18 mouse cellular contexts compared by ENCODE assay signal in the genomic region with DNA sequence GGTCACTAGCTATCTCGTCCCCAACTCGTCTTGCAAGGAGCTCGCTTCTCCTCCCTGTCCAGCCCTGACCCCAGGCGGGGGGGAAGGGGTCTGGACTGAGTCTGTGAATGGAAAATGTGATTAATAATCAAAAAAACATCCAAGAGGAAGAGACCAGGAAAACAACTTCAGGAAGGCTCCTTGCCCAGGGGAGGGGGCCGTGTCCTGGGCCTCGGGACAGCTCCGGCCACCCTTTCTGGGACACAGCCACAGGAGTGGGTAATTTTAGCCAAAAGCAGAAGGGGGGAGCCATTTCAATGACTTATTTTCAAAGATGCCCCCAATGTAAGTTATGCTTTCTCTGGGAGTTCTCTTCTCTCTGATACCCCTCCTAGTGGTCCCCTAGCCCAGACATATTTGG. TPM values are rescaled to one million over a fixed set of nuclear protein-coding genes. Genes with fewer than 3 reads are reported as not detected.
"Had no signal": no experiment of that assay in that cellular context is flagged by ENCODE, and none has a peak within 500 bp of the region (broad histone marks: within the 10 kb centered on the region; RNA-seq: fewer than 3 reads in every experiment).

Gene Gm13305 (minus strand): TSS at position 101 of the 400 bp plus-strand sequence.

RNA-seq across cellular contexts. Expression of gene Gm13305, which starts in this region (rescaled TPM):
- polyA plus RNA-seq: heart, embryonic 10.5 days; heart, embryonic 11.5 days; heart, embryonic 12.5 days; heart, embryonic 14.5 days; hindbrain, embryonic 10.5 days; hindbrain, embryonic 11.5 days; hindbrain, embryonic 12.5 days; hindbrain, embryonic 13.5 days; hindbrain, embryonic 15.5 days; hindbrain, embryonic 16.5 days; hindbrain, postnatal 0 days; inflammation-experienced regulatory T-cells, adult 6 months; intestine, embryonic 14.5 days; intestine, embryonic 15.5 days; intestine, embryonic 16.5 days; intestine, postnatal 0 days; kidney, embryonic 14.5 days; large intestine, adult 2 months had no signal
